Mouse (Mus musculus) hindbrain, embryonic 10.5 days (tissue): Measurements from ENCODE around the gene Vstm4. TPM values are rescaled to one million over a fixed set of nuclear protein-coding genes. Genes with fewer than 3 reads are reported as not detected.

ENCODE experiments used
- DNase-seq: peaks from one replicate; pipeline ENCODE4 v3.0.0-alpha.2; 2017; ENCODE audit warnings: low spot score
- H3K27ac ChIP-seq: fragments of 300-500 bp; sonication (generic); 2 replicates; pipeline ENCODE4 v1.5.1; 2016; ENCODE audit warnings: mild to moderate bottlenecking, moderate library complexity
- H3K27me3 ChIP-seq: fragments of 300-500 bp; sonication (generic); 2 replicates; pipeline ENCODE4 v1.6.1; 2016; ENCODE audit warnings: mild to moderate bottlenecking; ENCODE audit not compliant: poor library complexity, insufficient read depth, severe bottlenecking
- H3K36me3 ChIP-seq: fragments of 300-500 bp; sonication (generic); 2 replicates; pipeline ENCODE4 v1.6.1; 2016; ENCODE audit warnings: mild to moderate bottlenecking, moderate library complexity
- H3K4me1 ChIP-seq: fragments of 300-500 bp; sonication (generic); replicated peaks from 2 replicates; pipeline ENCODE4 v1.6.1; 2016; ENCODE audit warnings: mild to moderate bottlenecking
- H3K4me3 ChIP-seq: fragments of 300-500 bp; sonication (generic); 2 replicates; pipeline ENCODE4 v1.5.1; 2016; ENCODE audit warnings: mild to moderate bottlenecking, moderate library complexity
- H3K9me3 ChIP-seq: fragments of 300-500 bp; sonication (generic); 2 replicates; pipeline ENCODE4 v1.6.1; 2016; ENCODE audit warnings: mild to moderate bottlenecking, moderate library complexity
- WGBS: fragments of 180-500 bp; shearing (Covaris S2); methylation state at CpG from one replicate; pipeline ENCODE4 v1.1.7; 2016; 5-methylcytosine and 5-hydroxymethylcytosine counted together
- polyA plus RNA-seq: library from polyadenylated mRNA; unstranded; fragments of >200 nt; fragmentation: Nextera tagmentation; extraction: Ambion mirVana; gene quantifications from 2 replicates; pipeline ENCODE4 v1.2.1, GENCODE M21; 2016

Gene Vstm4
- polyA plus RNA-seq, 1 experiment from 2014 or later: 2.9 TPM

GRCm38 (mm10) chr14:32970700-32971099 is 114.1 kb downstream of the Vstm4 start:
- H3K4me1 ChIP-seq: no peaks in the 10 kb centered on the region
- DNase-seq: no peak
- no peaks in the 10 kb centered on the region for H3K27me3 ChIP-seq
- H3K9me3 ChIP-seq: no peaks in the 10 kb centered on the region
- H3K27ac ChIP-seq: no peak overlapping the region
- 79% methylated on average over 9 of the region's 9 CpGs for WGBS
- H3K4me3 ChIP-seq: no peak overlapping the region
- no peaks in the 10 kb centered on the region for H3K36me3 ChIP-seq

GRCm38 (mm10) chr14:32984176-32984738 is 127.7 kb downstream of the Vstm4 start:
- Histone ChIP-seq H3K27me3 (no peaks in the 10 kb centered on the region), H3K4me3 (no peak overlapping the region), H3K4me1 (no peaks in the 10 kb centered on the region), H3K36me3 (no peaks in the 10 kb centered on the region), H3K9me3 (no peaks in the 10 kb centered on the region), H3K27ac (no peak overlapping the region)
- 80% methylated on average over 6 of the region's 6 CpGs for WGBS
- no peak for DNase-seq

- Histone ChIP-seq H3K4me1 (no peaks in the 10 kb centered on the region), H3K4me3 (no peak overlapping the region), H3K36me3 (no peaks in the 10 kb centered on the region), H3K27me3 (no peaks in the 10 kb centered on the region), H3K27ac (no peak overlapping the region), H3K9me3 (no peaks in the 10 kb centered on the region)
- 76% methylated on average over 4 of the region's 4 CpGs for WGBS
- DNase-seq: no peak
Measured at GRCm38 (mm10) chr14:32986659-32987058, 130.1 kb downstream of the Vstm4 start.

Other genes with a start within 250 kb of the Vstm4 start
- gene 3425401B19Rik, start 171.5 kb upstream of the Vstm4 start, polyA plus RNA-seq: 0.20 and 0.39 TPM in 2 replicates
- 0.43 and 0.62 TPM in 2 replicates for gene Tmem273, start 70.8 kb upstream of the Vstm4 start, polyA plus RNA-seq
- gene Fam170b, start 22.8 kb upstream of the Vstm4 start, polyA plus RNA-seq: not detected in 2 replicates
- gene Lrrc18, start 134.6 kb downstream of the Vstm4 start, polyA plus RNA-seq: 0.40 and 0.65 TPM in 2 replicates